Mouse (Mus musculus) cerebellum, adult 9-10 months (tissue): Measurements from ENCODE around the gene Zfp74.
"Not testable (repeated sequence)": the region's sequence is repeated elsewhere in the genome, so short reads cannot be mapped to it uniquely, and the experiment has no call there.

Experiments used
- DNase-seq: peaks from one replicate; pipeline ENCODE4 v3.0.0; 2022

Gene Zfp74

DNA sequence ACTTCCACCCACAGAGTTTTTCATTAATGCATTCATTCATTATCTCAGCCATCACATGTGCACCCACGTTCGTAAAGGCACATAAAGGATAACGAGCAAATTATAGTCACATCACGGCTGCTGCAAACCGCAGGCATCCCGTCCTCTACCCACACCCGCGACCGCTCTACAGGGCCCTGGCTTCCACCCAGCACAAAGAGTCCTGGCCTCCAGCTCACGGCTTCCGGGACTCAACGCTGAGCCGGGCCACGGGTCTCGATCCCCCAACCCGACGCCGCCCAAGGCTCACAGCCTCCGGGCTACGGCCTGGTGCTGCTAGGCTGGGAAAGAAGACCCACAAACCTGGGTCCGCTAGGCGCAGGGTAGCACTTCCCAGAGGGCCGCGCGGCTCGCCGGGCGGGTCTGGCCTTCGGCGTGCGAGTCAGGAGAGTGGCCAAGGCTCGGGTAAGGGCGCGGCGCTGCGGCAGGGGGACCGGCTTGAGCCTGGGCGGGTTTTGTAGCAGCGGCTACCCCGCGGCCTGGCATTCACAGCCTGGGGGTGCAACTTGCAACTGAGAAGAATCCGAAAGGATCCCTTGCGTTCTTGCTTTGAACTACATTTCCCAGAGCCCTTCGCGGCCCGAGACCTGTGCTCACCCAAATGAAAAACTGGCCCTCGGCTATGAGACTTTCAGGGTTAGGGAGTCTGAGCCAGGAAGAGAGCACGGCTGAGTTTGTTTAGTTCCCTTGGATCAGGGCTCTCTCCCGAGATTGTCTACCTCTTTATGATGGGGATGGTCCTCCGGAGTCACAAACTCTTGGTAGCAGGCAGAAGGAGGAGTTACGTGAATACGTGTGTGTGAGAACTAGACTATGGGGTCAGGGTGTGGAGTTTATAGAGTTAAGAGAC is at the start of gene Zfp74:
TSS of gene Zfp74 (minus strand) at position 577 of the 889 bp plus-strand sequence.
- peak; percentile 80 for DNase-seq

DNA sequence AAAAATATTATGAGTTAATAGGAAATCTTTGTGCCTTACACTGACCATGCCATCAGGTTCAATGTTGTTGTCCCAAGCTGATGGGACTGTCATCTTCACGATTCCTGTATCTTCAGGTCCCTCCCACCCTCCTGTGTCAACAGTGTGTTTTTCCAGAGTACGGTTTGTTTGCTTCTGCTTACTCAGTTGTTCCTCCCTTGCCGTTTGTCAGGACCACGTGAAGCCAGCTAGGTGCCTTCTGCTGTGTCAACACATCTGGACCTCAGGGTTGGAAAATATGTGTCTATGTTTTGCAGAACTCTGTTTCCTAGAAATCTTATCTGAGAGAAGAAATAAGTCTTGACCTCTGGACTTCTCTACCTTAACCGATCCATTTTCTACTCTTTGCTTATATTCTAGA is 46.7 kb upstream of the Zfp74 start:
- no peak for DNase-seq

DNA sequence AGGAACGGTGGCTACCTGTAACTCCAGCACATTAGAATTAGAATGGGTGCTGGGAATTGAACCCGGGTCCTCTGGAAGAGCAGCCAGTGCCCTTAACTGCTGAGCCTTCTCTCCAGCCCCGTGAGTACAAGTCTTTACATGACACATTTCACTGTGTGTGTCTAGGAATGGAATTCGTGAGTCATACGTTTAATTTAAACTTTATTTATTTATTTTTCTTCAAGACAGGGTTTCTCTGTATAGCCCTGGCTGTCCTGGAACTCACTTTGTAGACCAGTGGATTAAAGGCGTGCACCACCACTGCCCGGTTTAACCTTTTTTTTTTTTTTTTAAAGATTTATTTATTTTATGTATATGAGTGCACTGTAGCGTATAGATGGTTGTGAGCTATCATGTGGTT is 41.2 kb upstream of the Zfp74 start:
- no peak for DNase-seq

DNA sequence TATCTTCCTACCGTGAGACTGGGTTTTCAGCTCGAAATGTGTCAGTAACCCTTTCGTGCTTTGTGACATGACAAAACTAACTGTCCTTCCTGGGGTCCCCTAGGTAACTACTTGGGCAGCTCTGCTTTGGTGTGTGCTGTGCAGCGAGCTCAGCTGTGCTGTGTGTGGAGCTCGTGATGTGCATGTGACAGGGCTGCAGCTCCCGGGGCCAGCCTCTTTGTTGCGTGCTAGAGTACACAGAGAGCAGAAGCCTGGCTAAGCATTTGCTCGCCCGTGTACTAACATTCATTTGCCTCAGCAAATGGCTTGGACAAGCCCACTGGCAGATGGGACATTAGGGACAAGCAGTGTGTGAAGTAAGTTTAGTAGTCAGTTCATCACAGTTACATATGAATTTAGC is 39.5 kb upstream of the Zfp74 start:
- DNase-seq = no peak

DNA sequence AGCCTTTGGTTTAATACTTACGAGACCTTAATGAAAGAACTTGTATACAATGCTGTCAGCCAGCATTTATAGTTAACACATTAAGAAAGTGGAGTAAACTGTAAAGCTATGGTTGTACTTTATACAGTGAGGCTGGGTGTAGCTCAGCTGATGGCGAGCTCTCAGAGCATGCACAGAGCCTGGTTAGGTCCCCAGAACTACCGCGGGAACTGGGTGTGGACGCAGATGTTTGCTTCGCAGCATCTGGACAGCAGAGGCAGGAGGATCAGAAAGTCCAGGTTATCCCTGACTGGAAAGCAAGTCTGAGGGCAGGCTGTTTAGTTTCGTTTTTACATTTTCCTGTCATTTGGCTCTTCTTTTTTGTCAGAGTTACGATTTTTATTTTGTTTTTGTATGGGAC is 38.8 kb upstream of the Zfp74 start:
- no peak for DNase-seq

DNA sequence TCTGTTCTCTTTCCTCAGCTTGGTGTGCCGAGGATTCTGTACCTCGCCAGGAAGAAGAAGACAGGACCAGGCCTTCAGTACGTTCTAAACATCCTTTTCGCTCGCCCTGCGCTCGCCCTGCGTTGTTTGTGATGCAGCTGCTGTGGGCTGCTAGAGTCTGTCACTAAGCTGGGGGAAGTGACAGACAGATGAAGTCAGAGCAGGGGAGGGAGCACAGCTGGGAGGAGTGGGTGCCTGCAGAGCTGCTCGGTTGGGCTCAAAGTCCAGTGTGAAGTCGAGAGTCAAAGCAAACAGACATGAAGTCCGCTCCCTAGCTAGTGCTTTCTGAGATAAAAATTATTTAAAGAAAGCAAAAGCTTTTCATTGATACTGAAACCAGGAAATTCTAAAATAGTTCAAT is 35.1 kb upstream of the Zfp74 start:
- no peak for DNase-seq

DNA sequence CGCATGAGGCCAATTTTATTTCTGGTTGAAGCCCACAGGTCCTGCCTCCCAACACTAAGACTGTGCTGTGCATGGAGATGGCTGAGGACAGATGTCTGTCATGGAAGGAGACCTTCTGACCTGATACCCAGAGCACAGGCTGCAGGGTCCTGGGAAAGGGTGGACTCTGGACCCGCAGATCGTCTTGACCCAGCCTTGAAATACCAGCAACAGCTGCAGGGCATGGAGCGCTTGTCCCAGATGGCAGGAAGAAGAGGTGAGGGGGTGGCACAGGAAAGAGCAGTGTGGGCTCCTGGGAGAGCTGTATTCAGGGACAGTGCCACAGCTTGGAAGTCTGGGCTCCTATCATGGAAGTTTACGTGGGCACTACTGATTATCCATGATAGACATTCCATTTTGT is 33.7 kb upstream of the Zfp74 start:
- DNase-seq = no peak

DNA sequence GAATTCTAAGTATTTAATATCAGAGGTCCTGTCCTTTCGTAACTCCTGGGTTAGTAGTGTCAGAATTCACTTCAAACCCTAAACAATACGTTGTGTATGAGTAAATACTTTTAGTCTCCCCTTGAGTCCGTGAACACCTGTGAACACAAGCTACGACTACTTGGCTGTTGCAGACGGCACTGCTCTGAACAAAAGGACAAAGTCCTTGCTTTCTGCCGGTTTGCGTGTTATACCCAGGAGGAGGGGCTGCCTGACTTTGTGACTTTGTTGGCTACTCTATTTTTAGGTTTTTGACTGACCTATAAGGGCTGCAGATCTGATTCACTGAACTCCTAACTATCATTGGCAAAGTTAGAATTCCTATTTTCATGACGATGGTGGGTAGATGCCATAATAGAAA is 32.2 kb upstream of the Zfp74 start:
- DNase-seq = no peak

DNA sequence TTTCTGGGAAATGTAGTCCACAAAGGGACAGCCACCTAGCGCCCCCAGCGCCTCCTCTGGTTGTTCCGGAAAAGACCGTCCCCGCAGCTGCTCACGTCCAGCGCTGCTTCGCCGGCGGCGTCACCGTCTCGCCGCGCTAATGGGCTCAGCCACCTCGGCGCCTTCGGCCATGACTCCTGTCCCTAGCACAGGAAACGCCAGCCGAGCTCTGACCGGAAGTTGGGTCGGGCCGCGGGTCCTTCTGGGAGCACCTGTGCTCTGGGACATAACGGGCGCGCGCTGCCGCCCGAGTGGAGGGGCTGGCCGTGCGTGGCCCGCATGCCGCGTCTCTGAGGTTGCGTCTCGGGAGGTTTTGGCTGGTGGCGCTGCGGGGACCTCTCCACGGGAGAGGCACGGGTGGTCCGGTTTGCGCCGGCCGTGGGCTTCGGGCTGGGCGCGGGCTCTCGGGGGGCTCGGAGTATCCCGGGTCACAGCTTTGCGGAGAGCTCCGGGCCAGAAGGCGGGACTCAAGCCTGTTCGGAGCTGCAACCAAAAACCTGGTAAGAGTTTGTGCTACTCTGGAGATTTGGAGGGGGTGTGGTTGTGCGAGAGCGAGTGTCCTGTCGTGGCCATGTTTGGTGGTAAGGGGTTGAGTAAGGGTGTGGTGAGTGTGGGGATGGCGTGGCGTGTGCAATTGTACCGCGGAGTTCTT is 29.9 kb upstream of the Zfp74 start, which contains the start of gene Zfp568:
TSS of gene Zfp568 (plus strand) at position 266 of the 691 bp plus-strand sequence.
- peak; percentile 92 for DNase-seq

DNA sequence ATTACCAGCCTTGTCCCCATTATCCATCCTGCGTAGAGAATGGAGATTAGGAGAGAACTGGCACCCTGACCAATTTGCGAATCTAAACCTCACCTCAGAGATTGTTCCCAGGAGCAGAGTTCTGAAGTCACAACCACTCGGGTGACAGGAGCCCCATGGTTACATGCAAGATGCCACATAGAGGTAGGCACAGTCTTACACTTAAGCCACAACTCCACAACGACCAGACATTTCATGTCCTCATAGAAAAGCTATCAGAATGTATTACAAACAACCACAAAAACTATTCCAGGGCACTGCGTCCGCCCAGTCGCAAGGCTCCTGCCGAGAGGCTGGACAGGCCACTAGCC is 29.4 kb upstream of the Zfp74 start:
- no peak for DNase-seq

DNA sequence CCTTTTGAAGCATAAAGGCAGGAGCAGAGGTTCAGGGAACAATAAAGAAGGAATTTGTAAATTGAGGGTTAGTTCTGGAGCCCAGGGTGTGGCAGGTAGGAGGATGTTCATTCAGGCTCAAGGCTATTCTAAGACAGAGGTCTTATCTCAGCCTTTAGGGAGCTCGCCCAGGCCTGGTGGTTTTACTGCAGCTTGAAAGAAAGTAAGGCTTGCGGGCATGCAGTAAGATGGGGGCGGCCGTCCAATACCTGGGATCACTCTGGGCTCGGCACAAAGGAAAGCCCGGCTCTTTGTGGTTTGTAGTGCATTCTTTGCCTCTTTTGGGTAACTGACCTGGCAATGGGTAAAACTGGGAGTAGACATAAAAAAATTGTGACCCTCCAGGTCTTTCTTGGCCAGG is 29.0 kb upstream of the Zfp74 start:
- DNase-seq = no peak

DNA sequence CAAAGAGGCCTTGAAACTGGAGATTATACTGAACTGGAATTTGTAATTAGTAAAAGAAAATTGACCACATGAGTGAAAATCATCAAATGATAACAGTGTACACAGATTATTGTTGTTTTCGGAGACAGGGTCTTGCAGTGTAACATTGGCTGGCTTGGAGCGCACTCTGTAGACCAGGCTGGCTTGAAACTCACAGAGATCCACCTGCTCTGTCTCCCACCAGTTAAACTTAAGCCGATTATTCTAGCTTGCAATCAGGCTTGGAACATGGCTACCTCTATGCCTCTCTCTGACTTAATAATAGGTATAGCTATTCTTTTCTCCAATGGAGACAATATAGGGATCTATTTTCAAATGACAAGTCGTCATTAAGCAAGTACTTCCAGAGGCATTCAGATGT is 28.5 kb upstream of the Zfp74 start:
- DNase-seq = no peak

DNA sequence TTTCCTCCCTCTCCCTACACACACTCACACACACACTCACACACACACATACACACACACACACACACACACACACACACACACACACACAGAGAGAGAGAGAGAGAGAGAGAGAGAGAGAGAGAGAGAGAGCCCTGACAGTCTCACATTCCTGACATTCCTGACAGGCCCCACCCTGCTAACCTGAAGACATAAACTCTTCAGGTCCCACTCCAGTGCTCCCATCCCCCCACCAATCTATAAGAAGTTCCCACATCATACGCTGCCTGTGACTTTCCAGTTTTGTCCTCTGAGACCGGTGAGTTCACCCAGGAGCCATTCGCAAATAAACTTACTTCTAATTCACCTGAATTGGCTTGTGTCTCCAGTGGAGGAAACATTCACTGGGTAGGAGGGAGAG is 28.0 kb upstream of the Zfp74 start:
- no peak for DNase-seq

DNA sequence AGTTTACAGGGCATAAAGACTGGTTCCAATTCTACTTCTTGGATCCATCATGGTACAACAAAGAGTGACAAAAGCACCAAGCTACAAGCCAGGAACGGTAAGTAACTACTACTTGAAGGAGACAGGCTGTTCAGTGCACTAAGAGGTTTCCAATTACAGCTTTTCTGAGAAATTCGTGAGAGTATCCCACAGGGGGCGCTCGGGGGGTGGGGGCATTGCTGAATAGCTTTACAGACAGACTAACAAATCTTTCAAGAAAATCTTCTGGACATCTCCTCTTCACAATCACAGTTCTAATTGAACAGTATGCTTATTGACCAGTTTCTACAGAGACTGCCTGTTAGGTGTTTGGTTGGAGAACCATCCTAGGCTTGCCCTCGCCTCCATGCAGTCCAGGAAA is 27.6 kb upstream of the Zfp74 start:
- no peak for DNase-seq

DNA sequence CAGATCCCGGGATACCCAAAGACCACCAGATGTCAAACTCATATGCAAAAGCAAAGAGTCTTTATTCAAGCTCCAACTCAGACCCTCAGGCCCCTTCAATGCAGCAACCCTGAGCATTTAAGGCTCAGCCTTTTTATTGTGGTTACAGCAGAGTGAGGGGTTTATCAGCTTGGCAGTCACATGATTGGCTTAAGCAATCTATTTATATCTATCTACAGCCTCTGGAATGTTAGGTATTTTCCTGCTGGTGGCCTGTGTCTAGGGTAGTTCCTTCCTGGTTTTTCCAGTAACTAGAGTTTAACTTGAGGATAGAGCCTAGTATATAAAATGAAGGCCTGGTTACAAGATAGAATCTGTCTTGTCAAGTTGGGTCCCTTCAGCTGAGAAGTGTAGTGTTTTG is 26.9 kb upstream of the Zfp74 start:
- DNase-seq = no peak

DNA sequence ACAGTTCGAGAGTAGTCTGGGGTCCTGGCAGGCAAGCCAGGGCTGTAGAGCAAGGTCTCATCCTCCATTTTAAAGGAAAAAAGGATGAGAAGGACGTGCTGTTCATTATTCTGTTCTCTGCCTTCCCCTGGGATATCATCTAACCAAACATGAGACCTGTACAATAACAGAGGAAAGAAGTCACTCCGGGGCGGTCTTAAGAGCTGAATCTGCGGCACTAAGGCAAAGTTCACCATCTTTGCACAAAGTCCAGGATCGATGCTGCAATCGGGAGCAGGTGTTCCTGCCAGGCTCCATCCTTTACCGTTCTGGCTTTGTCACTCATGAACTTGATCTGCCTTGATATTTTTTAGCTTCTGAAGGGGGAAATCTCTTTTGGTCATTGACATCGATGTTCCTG is 16.8 kb upstream of the Zfp74 start:
- no peak for DNase-seq

DNA sequence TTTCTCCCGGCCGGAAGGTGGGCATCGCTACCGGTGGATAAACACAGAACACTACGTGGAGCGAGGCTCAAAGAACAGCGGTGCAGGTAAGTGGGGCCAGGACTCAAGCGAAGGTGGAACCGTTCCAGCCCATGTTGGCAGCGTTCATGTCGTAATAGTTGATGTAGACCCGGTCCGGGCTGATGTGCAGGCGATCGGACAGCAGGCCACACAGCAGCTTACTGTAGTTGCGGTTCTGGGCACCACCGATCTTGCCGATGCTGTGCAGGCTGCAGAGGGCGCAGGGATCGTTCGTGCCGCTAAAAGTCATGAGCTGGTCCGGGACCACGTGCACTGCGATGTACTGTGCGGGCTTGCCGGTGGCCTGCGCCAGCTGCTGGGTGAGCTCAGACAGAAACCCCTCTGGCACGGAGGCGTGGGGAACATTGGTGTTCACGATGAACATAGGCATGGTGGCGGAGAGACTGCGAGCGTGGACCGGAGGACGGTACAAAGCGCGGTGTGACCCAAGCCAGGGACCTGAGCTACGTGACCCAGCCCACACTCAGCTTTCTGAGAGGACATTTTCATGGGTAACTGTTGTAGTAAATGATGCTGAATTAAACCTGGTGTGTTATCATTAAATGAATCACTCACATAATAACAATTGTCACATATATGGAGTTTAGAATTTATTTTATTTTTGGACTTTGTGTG is 11.4 kb upstream of the Zfp74 start:
- DNase-seq = not testable (repeated sequence)

DNA sequence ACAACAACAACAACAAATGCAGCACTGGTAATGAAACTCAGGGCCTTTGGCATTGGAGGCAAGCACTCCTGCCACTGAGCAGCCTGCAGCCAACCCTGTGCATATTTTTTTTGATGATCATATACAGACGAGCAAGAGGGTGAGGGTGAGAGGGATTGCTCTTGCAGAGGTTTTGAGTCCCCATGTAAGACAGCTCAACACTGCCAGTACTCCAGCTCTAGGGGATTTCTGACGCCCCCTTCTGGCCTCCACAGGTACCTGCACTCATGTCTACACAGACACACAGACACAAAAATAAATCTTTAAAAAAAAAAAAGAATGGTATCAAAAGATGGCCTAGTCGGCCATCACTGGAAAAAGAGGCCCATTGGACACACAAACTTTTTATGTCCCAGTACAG is 5.1 kb upstream of the Zfp74 start:
- DNase-seq = no peak

DNA sequence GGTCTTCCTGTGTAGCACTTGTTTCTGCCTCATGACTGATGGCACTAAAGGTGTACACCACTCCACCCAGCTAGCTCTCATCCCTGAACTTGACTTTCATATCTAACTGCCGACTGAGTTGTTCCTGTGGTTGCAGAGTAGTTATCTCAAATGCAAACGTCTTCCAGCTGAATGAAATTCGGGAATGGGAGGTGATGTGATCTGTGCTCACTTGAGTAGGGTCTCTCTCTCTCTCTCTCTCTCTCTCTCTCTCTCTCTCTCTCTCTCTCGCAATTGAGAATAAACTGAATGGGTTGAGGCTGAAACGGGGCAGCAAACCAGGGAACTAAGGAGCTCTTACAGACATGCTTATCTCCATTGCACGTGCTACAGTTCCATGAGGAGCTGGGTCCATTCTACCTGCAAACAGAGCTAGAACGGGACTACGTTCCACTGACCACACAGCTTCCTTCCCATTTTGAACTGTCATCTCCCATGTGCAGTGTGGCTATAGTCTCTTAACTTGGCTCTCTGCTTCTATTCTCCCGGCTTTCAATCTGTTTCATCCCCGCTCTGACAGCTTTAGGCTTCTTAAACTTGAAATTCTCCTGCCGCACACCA is 4.3 kb upstream of the Zfp74 start:
- DNase-seq = no peak

DNA sequence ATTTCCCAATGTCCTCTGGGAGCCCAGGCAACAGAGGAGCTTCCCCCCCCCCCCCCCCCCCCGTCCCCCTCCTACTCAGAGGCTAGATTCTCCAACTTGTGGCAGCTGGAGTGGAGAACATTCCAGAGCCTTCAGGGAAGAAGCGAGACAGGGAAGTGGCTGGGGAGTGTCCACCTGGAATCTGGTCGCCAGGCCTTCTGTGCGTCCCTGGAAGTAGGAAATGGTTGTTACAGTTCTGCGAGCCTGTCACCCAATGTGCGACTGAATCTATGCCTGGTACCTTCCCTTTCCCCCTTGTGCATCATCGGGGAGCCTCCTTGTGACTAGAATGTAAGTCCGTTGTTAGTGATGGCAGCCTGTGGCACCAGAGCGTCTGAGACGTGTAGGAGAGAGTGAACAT is 2.4 kb upstream of the Zfp74 start:
- no peak for DNase-seq

DNA sequence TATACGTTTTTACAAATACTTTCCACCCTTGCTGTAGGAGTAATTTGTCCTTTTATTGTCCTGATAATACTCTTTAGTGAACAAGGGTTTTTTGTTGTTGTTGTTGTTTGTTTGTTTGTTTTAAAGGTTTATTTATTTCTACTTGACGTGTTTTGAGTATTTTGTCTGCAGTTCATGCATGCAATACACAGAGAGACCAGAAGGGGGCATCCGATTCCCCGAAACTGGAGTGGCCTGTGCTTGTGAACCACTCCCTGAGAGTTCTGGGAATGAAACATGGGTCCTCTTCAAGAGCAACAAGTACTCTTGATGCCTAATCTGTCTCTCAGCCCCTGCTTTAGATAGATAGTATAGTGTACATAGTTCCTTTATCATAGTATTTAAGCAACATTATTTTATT is 842 bp upstream of the Zfp74 start:
- peak; percentile 50 for DNase-seq

DNA sequence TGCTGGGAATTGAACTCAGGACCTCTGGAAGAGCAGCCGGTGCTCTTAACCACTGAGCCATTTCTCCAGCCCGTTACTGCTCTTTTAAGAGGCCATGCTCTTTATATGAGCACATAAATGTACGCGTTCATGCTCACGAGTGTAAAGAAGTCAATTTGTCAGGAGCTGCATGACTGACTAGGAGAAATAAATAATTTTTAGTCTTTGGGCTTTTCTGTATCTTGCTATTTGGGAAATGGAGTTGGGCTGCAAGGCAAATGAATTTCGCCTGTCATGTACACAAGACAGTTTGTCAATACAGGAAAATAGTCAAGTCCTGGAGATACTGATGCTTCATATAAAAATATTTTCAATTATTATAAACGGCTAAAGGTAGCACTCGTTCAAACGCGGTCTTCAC is 803 bp downstream of the Zfp74 start:
- no peak for DNase-seq

DNA sequence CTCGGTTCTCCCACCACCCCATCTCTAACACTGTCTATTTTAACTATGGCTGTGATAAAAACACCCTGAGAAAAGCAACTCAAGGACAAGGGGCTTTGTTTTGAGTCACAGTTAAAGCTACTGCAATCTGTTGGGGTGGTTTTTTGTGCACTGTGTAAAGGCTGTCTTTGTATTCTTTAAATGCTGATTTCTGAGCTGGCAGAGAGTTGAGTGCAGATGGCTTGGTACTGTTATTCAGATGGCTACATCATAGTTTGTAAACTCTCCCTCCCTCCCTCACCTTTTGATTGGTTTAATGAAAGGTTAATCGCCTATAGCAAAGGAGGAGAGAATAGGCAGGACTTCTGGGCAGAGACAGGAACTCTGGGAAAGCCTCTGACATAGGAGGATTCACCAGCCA is 9.7 kb downstream of the Zfp74 start:
- DNase-seq = no peak

DNA sequence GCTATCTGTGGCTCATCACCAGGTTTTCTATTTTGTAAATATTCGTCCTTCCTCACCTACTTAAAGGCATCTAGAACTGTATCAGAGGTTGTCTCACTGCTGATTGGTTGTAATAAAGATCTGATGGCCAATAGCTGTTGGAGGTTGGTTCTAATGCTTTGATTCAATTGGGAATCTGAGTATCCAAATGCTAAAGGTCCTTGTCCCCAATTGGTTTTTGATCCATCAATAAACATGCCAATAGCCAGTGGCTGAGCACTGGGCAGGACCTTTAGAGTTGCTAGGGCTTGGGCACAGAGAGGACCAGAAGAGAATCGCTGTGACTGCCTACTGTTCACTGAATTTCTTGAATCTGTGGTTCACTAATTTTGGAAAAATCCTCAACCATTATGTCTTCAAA is 10.2 kb downstream of the Zfp74 start:
- no peak for DNase-seq
